Mouse (Mus musculus) MEL (cell line): ENCODE results near the gene Snx29. TPM values are rescaled to one million over a fixed set of nuclear protein-coding genes. Genes with fewer than 3 reads are reported as not detected.

Experiments used
- DNase-seq: peaks from one replicate; pipeline ENCODE4 v3.0.0; 2011; ENCODE audit warnings: low read depth, low spot score
- H3K27ac ChIP-seq: 2 replicates; pipeline ENCODE4 v1.5.1; 2012; ENCODE audit warnings: low read depth, mild to moderate bottlenecking, control low read depth, low read length, moderate library complexity; ENCODE audit not compliant: control insufficient read depth
- H3K27me3 ChIP-seq, 2 experiments: fragments of 150-350 bp in 1 of 2; sonication (generic) in 1 of 2; 2 replicates each; pipeline ENCODE4 v1.6.1; 2012; ENCODE audit warnings: low read length in 2 of 2, mild to moderate bottlenecking in 2 of 2, improper control_type of control experiment in 1 of 2, moderate library complexity in 1 of 2; ENCODE audit not compliant: insufficient read depth in 2 of 2, control insufficient read depth in 1 of 2
- H3K36me3 ChIP-seq, 2 experiments: 2 replicates each; pipeline ENCODE4 v1.6.1; 2012 to 2014; ENCODE audit warnings: low read length in 2 of 2, improper control_type of control experiment in 1 of 2, inconsistent platforms in 1 of 2, mild to moderate bottlenecking in 1 of 2; ENCODE audit not compliant: insufficient read depth in 2 of 2, control insufficient read depth in 1 of 2
- H3K4me1 ChIP-seq, 2 experiments: fragments of 150-350 bp in 1 of 2; sonication (generic) in 1 of 2; 2 replicates each; pipeline ENCODE4 v1.6.1; 2012; ENCODE audit warnings: low read length in 2 of 2, improper control_type of control experiment in 1 of 2, mild to moderate bottlenecking in 1 of 2; ENCODE audit not compliant: insufficient read depth in 2 of 2, control insufficient read depth in 1 of 2
- H3K4me3 ChIP-seq, 2 experiments: fragments of 150-350 bp in 1 of 2; sonication (generic) in 1 of 2; 2 replicates each; pipeline ENCODE4 v1.5.1; 2012; ENCODE audit warnings: low read depth in 2 of 2, low read length in 2 of 2, mild to moderate bottlenecking in 2 of 2, moderate library complexity in 2 of 2, control low read depth in 1 of 2, improper control_type of control experiment in 1 of 2; ENCODE audit not compliant: control insufficient read depth in 1 of 2, insufficient read depth in 1 of 2
- H3K79me2 ChIP-seq: 2 replicates; pipeline ENCODE4 v1.6.1; 2012; ENCODE audit warnings: mild to moderate bottlenecking, low read length, moderate library complexity; ENCODE audit not compliant: control insufficient read depth, poor library complexity, insufficient read depth
- H3K9ac ChIP-seq: 2 replicates; pipeline ENCODE4 v1.6.1; 2012; ENCODE audit warnings: low read depth, mild to moderate bottlenecking, control low read depth, low read length, moderate library complexity; ENCODE audit not compliant: control insufficient read depth, poor library complexity, severe bottlenecking
- H3K9me3 ChIP-seq: fragments of 150-350 bp; sonication (generic); replicated peaks from 2 replicates; pipeline ENCODE4 v1.6.1; 2012; ENCODE audit warnings: mild to moderate bottlenecking, low read length, improper control_type of control experiment, moderate library complexity; ENCODE audit not compliant: insufficient read depth
- CHD1 ChIP-seq: IDR thresholded peaks from 2 replicates; pipeline ENCODE4 v1.6.1; 2012; ENCODE audit warnings: low read depth, mild to moderate bottlenecking, inconsistent platforms, low read length, improper control_type of control experiment
- CHD2 ChIP-seq: IDR thresholded peaks from 2 replicates; pipeline ENCODE4 v1.6.1; 2011; ENCODE audit warnings: low read length, improper control_type of control experiment
- CTCF ChIP-seq, 3 experiments: IDR thresholded peaks in 2 of 3; conservative IDR thresholded peaks in 1 of 3; 2 replicates each; pipeline ENCODE4 v1.5.1; 2011 to 2012; ENCODE audit warnings: low read length in 3 of 3, low read depth in 2 of 3, mild to moderate bottlenecking in 2 of 3, improper control_type of control experiment in 1 of 3, inconsistent platforms in 1 of 3, mixed read lengths in 1 of 3, moderate library complexity in 1 of 3; ENCODE audit not compliant: control insufficient read depth in 1 of 3, insufficient read depth in 1 of 3, poor library complexity in 1 of 3, severe bottlenecking in 1 of 3
- EP300 ChIP-seq, 2 experiments: IDR thresholded peaks; 2 replicates each; pipeline ENCODE4 v1.6.1; 2011; ENCODE audit warnings: improper control_type of control experiment in 2 of 2, low read length in 2 of 2, low read depth in 1 of 2, mild to moderate bottlenecking in 1 of 2
- ETS1 ChIP-seq: IDR thresholded peaks from 2 replicates; pipeline ENCODE4 v1.6.1; 2012; ENCODE audit warnings: low read depth, mild to moderate bottlenecking, inconsistent platforms, low read length, improper control_type of control experiment, moderate library complexity
- GABPA ChIP-seq: IDR thresholded peaks from 2 replicates; pipeline ENCODE4 v1.6.1; 2012; ENCODE audit warnings: low read depth, mild to moderate bottlenecking, inconsistent platforms, low read length, improper control_type of control experiment, moderate library complexity
- GATA1 ChIP-seq: IDR thresholded peaks from 2 replicates; pipeline ENCODE4 v1.6.1; 2011; ENCODE audit warnings: low read depth, low read length, improper control_type of control experiment
- HCFC1 ChIP-seq: IDR thresholded peaks from 2 replicates; pipeline ENCODE4 v1.6.1; 2012; ENCODE audit warnings: low read depth, mild to moderate bottlenecking, inconsistent platforms, low read length, improper control_type of control experiment, moderate library complexity
- KAT2A ChIP-seq: conservative IDR thresholded peaks from 2 replicates; pipeline ENCODE4 v1.6.1; 2012; ENCODE audit warnings: low read depth, low read length, improper control_type of control experiment, inconsistent platforms
- MYB ChIP-seq: IDR thresholded peaks from 2 replicates; pipeline ENCODE4 v1.6.1; 2011; ENCODE audit warnings: mild to moderate bottlenecking, low read depth, low read length, improper control_type of control experiment
- NRF1 ChIP-seq: IDR thresholded peaks from 2 replicates; pipeline ENCODE4 v1.6.1; 2014; ENCODE audit warnings: low read depth, mild to moderate bottlenecking, inconsistent platforms, low read length, improper control_type of control experiment, moderate library complexity; ENCODE audit not compliant: poor library complexity, insufficient read depth, severe bottlenecking
- POLR2A ChIP-seq, 2 experiments: IDR thresholded peaks; 2 replicates each; pipeline ENCODE4 v1.6.1; 2011 to 2012; ENCODE audit warnings: low read length in 2 of 2, mild to moderate bottlenecking in 2 of 2, control low read depth in 1 of 2, improper control_type of control experiment in 1 of 2, low read depth in 1 of 2, moderate library complexity in 1 of 2; ENCODE audit not compliant: control insufficient read depth in 1 of 2, insufficient read depth in 1 of 2, poor library complexity in 1 of 2
- POLR2AphosphoS2 ChIP-seq: IDR thresholded peaks from 2 replicates; pipeline ENCODE4 v1.6.1; 2011; ENCODE audit warnings: low read length, improper control_type of control experiment
- POLR2AphosphoS5 ChIP-seq: IDR thresholded peaks from 2 replicates; pipeline ENCODE4 v1.6.1; 2012; ENCODE audit warnings: low read depth, borderline replicate concordance, mild to moderate bottlenecking, inconsistent platforms, low read length, moderate library complexity, mixed read lengths
- RCOR1 ChIP-seq: IDR thresholded peaks from 2 replicates; pipeline ENCODE4 v1.6.1; 2012; ENCODE audit warnings: low read depth, mild to moderate bottlenecking, inconsistent platforms, low read length, improper control_type of control experiment
- USF2 ChIP-seq, 2 experiments: IDR thresholded peaks; 2 replicates each; pipeline ENCODE4 v1.6.1; 2011 to 2012; ENCODE audit warnings: improper control_type of control experiment in 2 of 2, low read length in 2 of 2, borderline replicate concordance in 1 of 2, inconsistent platforms in 1 of 2, low read depth in 1 of 2, mild to moderate bottlenecking in 1 of 2; ENCODE audit not compliant: insufficient read depth in 1 of 2
- ZC3H11A ChIP-seq: IDR thresholded peaks from 2 replicates; pipeline ENCODE4 v1.6.1; 2012; ENCODE audit warnings: low read depth, mild to moderate bottlenecking, inconsistent platforms, low read length, improper control_type of control experiment
- ZMIZ1 ChIP-seq: IDR thresholded peaks from 2 replicates; pipeline ENCODE4 v1.6.1; 2012; ENCODE audit warnings: low read depth, mild to moderate bottlenecking, inconsistent platforms, low read length, improper control_type of control experiment, moderate library complexity
- ZNF384 ChIP-seq: IDR thresholded peaks from 2 replicates; pipeline ENCODE4 v1.6.1; 2012; ENCODE audit warnings: low read depth, mild to moderate bottlenecking, inconsistent platforms, low read length, improper control_type of control experiment
- polyA plus RNA-seq, 2 experiments: library from polyadenylated mRNA; stranded (reverse) in 1 of 2; unstranded in 1 of 2; fragments of >175 nt in 1 of 2; fragments of >200 nt in 1 of 2; gene quantifications; 2 replicates each; pipeline versions ENCODE4 v1.2.1 to v1.2.4; 2012; ENCODE audit warnings: low replicate concordance in 2 of 2, low read depth in 1 of 2; ENCODE audit not compliant: insufficient read length in 2 of 2, insufficient read depth in 1 of 2, missing spikeins in 1 of 2
- total RNA-seq: library from RNA; depleted of rRNA; stranded (reverse); fragments of 300-350 nt; gene quantifications from 2 replicates; pipeline ENCODE4 v1.2.3, GENCODE M21; 2012

Gene Snx29
- total and polyA plus RNA-seq, 3 experiments, result 0.72 to 0.73 TPM; not detected in 1

DNA sequence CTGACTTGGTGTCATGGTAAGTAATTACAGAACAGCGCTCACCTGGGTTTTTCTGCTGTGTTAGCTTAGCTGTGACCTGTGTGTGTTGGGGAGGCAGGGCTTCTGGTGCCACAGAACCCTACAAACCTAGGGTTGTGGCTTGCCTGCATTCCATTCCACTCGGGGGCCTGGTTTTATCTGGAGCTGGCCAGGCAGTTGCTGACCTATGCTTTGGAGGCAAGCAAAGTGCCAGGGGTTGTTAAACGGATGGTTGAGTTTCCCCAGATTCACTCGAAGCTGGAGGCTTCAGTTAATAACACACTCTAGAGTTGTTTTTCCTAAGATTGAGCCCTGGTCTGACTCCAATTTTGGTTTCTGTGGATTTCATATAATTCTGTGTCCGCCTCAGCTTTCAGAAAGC is 42.9 kb downstream of the Snx29 start:
- TF ChIP-seq ETS1 (no peak), HCFC1 (no peak), NRF1 (no peak), GABPA (no peak)
- no peak overlapping the region for H3K9ac ChIP-seq
- no peaks in the 10 kb centered on the region for H3K9me3 ChIP-seq
- peaks cover 4 to 15% of the 10 kb centered on the region in 2 experiments for H3K4me1 ChIP-seq
- no peaks in the 10 kb centered on the region for H3K27me3 ChIP-seq
- H3K79me2 ChIP-seq, result no peaks in the 10 kb centered on the region
- H3K27ac ChIP-seq, result no peak overlapping the region
- peaks cover 0 to 12% of the 10 kb centered on the region in 2 experiments; a peak in 2 of 4 replicates for H3K36me3 ChIP-seq
- H3K4me3 ChIP-seq, result no peak overlapping the region
- no peak for DNase-seq

DNA sequence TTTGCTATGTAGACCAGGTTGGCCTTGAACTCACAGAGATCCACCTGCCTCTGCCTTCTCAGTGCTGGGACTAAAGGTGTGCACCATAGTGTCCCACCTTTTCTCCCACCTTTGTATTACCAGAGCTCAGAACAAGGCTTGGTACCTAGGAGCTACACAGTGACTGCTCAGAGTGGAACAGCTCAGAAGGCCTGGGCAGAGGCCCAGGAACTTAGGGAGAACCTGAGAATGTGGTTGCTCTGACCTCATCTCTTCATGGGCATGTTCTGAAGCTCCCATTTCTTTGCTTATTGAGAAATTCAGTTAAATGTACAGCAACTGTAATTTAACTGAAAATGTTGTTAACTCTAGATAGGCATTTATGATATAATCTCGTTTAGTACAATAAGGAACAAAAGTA is 44.1 kb downstream of the Snx29 start:
- Histone ChIP-seq H3K79me2 (no peaks in the 10 kb centered on the region), H3K27ac (no peak overlapping the region), H3K9ac (no peak overlapping the region), H3K4me1 (peaks cover 4 to 20% of the 10 kb centered on the region in 2 experiments), H3K4me3 (no peak overlapping the region), H3K36me3 (peaks cover 0 to 13% of the 10 kb centered on the region in 2 experiments; a peak in 2 of 4 replicates), H3K9me3 (no peaks in the 10 kb centered on the region), H3K27me3 (no peaks in the 10 kb centered on the region)
- TF ChIP-seq KAT2A, result no peak
- no peak for TF ChIP-seq CHD1
- no peak for TF ChIP-seq EP300 (IDR thresholded peaks at IDR 0.05; ENCODE audit: low read depth in 1 of 2, low read length in 2 of 2)
- TF ChIP-seq MYB, result peak; percentile 20; the same call in 1 of the 2 replicates
- TF ChIP-seq POLR2AphosphoS2, result no peak
- TF ChIP-seq ZC3H11A, result no peak
- DNase-seq, result no peak

DNA sequence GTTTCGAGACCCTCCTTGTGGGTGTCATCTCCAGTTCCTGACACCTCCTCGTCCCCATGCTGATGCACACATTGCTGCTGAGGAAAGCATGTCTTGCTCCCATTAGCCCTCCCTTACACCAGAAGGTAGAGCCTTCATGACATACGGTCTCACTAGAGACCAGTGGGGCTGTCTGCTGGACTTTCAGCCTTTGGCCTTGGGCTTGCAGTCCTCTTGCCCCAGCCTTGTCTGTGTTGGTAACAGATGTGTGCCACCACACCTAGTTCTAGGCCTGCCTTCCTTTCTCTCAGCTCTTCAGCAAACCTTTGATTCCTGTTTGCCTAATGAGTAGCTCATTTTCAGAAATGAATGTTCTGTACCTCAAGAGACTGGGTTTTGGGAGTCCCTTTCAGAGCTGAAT is 45.7 kb downstream of the Snx29 start:
- Histone ChIP-seq H3K79me2 (no peaks in the 10 kb centered on the region), H3K36me3 (peaks cover 0 to 13% of the 10 kb centered on the region in 2 experiments; a peak in 2 of 4 replicates), H3K4me3 (no peak overlapping the region), H3K27ac (no peak overlapping the region), H3K9ac (no peak overlapping the region), H3K9me3 (no peaks in the 10 kb centered on the region), H3K4me1 (peaks cover 4 to 20% of the 10 kb centered on the region in 2 experiments), H3K27me3 (no peaks in the 10 kb centered on the region)
- DNase-seq, result no peak
- no peak for TF ChIP-seq CTCF (IDR thresholded peaks at IDR 0.05 in 2 of 3, conservative IDR thresholded peaks at IDR 0.05 in 1 of 3; ENCODE audit: control insufficient read depth in 1 of 3, insufficient read depth in 1 of 3, low read depth in 2 of 3, low read length in 3 of 3, poor library complexity in 1 of 3, severe bottlenecking in 1 of 3)
- TF ChIP-seq NRF1, result no peak
- TF ChIP-seq GATA1, result no peak
- no peak for TF ChIP-seq POLR2AphosphoS2
- TF ChIP-seq ZMIZ1, result no peak
- no peak for TF ChIP-seq EP300 (IDR thresholded peaks at IDR 0.05; ENCODE audit: low read depth in 1 of 2, low read length in 2 of 2)
- TF ChIP-seq CHD2, result no peak
- no peak for TF ChIP-seq RCOR1
- no peak for TF ChIP-seq GABPA
- no peak for TF ChIP-seq MYB
- no peak for TF ChIP-seq USF2 (IDR thresholded peaks at IDR 0.05; ENCODE audit: borderline replicate concordance in 1 of 2, insufficient read depth in 1 of 2, low read depth in 1 of 2, low read length in 2 of 2)
- TF ChIP-seq ZNF384, result no peak
- TF ChIP-seq POLR2AphosphoS5, result no peak
- no peak for TF ChIP-seq POLR2A (IDR thresholded peaks at IDR 0.05; ENCODE audit: control insufficient read depth in 1 of 2, insufficient read depth in 1 of 2, low read depth in 1 of 2, low read length in 2 of 2, poor library complexity in 1 of 2)
